15 mouse cellular contexts compared by ENCODE assay signal in genomic region chr17:28087430-28087829, GRCm38 (mm10). TPM values are rescaled to one million over a fixed set of nuclear protein-coding genes. Genes with fewer than 3 reads are reported as not detected.
DNase-seq lines count a peak whose midpoint lies in the region; ATAC-seq lines count a peak whose summit lies in the region.
"Had no signal": no experiment of that assay in that cellular context is flagged by ENCODE, and none has a peak within 500 bp of the region (broad histone marks: within the 10 kb centered on the region; RNA-seq: fewer than 3 reads in every experiment).

No protein-coding gene starts in this region.

- H3K4me2 ChIP-seq in forebrain, embryonic 11.5 days (ENCODE audit: low read depth, low read length, severe bottlenecking) = no peak overlapping the region
- no peak overlapping the region for H3K4me2 ChIP-seq in forebrain, embryonic 16.5 days (ENCODE audit: low read length)
- H3K4me2 ChIP-seq in kidney, embryonic 15.5 days = no peak overlapping the region
- H3K4me2 ChIP-seq: hindbrain, embryonic 13.5 days had no signal

- H3K36me3 ChIP-seq in forebrain, embryonic 11.5 days (ENCODE audit: control insufficient read depth, insufficient read depth, low read length) = no peaks in the 10 kb centered on the region
- H3K36me3 ChIP-seq in forebrain, embryonic 16.5 days (ENCODE audit: control insufficient read depth, insufficient read depth) = no peaks in the 10 kb centered on the region
- H3K36me3 ChIP-seq in kidney, embryonic 15.5 days = no peaks in the 10 kb centered on the region
- no peaks in the 10 kb centered on the region for H3K36me3 ChIP-seq in limb, embryonic 10.5 days
- H3K36me3 ChIP-seq: hindbrain, embryonic 13.5 days had no signal

- no peaks in the 10 kb centered on the region for H3K27me3 ChIP-seq in forebrain, embryonic 11.5 days (ENCODE audit: control insufficient read depth, insufficient read depth, low read length)
- H3K27me3 ChIP-seq in forebrain, embryonic 16.5 days (replicated peaks; ENCODE audit: control insufficient read depth, insufficient read depth, low read length) = peaks cover 2% of the 10 kb centered on the region; the same call in 1 of the 2 replicates
- H3K27me3 ChIP-seq in kidney, embryonic 15.5 days = 0 out of 2 replicates have a peak, but pooled peaks cover 7% of the 10 kb centered on the region
- H3K27me3 ChIP-seq in limb, embryonic 10.5 days (ENCODE audit: low read depth, poor library complexity, severe bottlenecking) = peaks cover 12% of the 10 kb centered on the region; the same call in 1 of the 2 replicates

- no peaks in the 10 kb centered on the region; the same call in 1 of the 2 replicates for H3K9me3 ChIP-seq in forebrain, embryonic 11.5 days (ENCODE audit: control insufficient read depth, low read length)
- 0 out of 2 replicates have a peak, but pooled peaks cover 3% of the 10 kb centered on the region for H3K9me3 ChIP-seq in forebrain, embryonic 16.5 days (ENCODE audit: control insufficient read depth, low read length)
- no peaks in the 10 kb centered on the region for H3K9me3 ChIP-seq in kidney, embryonic 15.5 days (replicated peaks)
- H3K9me3 ChIP-seq in limb, embryonic 10.5 days (replicated peaks) = no peaks in the 10 kb centered on the region
- H3K9me3 ChIP-seq: hindbrain, embryonic 13.5 days had no signal

- peaks cover 15% of the 10 kb centered on the region for H3K4me1 ChIP-seq in forebrain, embryonic 11.5 days (replicated peaks; ENCODE audit: control insufficient read depth, insufficient read depth, low read length)
- H3K4me1 ChIP-seq in forebrain, embryonic 16.5 days (replicated peaks; ENCODE audit: control insufficient read depth, insufficient read depth, low read length) = peaks cover 2% of the 10 kb centered on the region; the same call in 1 of the 2 replicates
- peaks cover 39% of the 10 kb centered on the region for H3K4me1 ChIP-seq in kidney, embryonic 15.5 days
- peaks cover 48% of the 10 kb centered on the region for H3K4me1 ChIP-seq in limb, embryonic 10.5 days

- H3K4me3 ChIP-seq in forebrain, embryonic 11.5 days (ENCODE audit: low read depth, low read length) = no peak overlapping the region
- no peak overlapping the region for H3K4me3 ChIP-seq in forebrain, embryonic 16.5 days (replicated peaks; ENCODE audit: low read length)
- no peak overlapping the region for H3K4me3 ChIP-seq in kidney, embryonic 15.5 days (replicated peaks)
- no peak overlapping the region for H3K4me3 ChIP-seq in limb, embryonic 10.5 days
- H3K4me3 ChIP-seq: hindbrain, embryonic 13.5 days had no signal

- 14% methylated on average over 5 of the region's 5 CpGs for WGBS in forebrain, embryonic 11.5 days
- 23% methylated on average over 5 of the region's 5 CpGs for WGBS in forebrain, embryonic 16.5 days
- 34% methylated on average over 5 of the region's 5 CpGs for WGBS in kidney, embryonic 15.5 days
- 26% methylated on average over 5 of the region's 5 CpGs for WGBS in limb, embryonic 10.5 days

- peak overlapping the region; percentile 12; the same call in 1 of the 2 replicates for H3K9ac ChIP-seq in forebrain, embryonic 11.5 days (ENCODE audit: low read length)
- no peak overlapping the region for H3K9ac ChIP-seq in forebrain, embryonic 16.5 days (replicated peaks; ENCODE audit: low read depth, low read length)
- H3K9ac ChIP-seq in kidney, embryonic 15.5 days = no peak overlapping the region
- H3K9ac ChIP-seq: hindbrain, embryonic 13.5 days had no signal

- no peak for ATAC-seq in forebrain, embryonic 11.5 days (replicated peaks; ENCODE audit: low FRiP score)
- ATAC-seq in forebrain, embryonic 16.5 days = no peak
- no peak for ATAC-seq in kidney, embryonic 15.5 days (replicated peaks; ENCODE audit: low FRiP score)
- no peak for ATAC-seq in CD4-positive, CD25-positive, alpha-beta regulatory T cell, adult 4 months

- no peak for DNase-seq in forebrain, embryonic 11.5 days (ENCODE audit: low spot score)
- no peak for DNase-seq in kidney, postnatal 10 days
- DNase-seq in Muller cell, postnatal 12 days (ENCODE audit: inconsistent ontology term) = peak; percentile 75
- no peak for DNase-seq in limb, embryonic 10.5 days (ENCODE audit: low spot score)
- no peak for DNase-seq in adrenal gland, adult 8-10 months
- DNase-seq: cerebellum, postnatal 14 days; kidney, adult 9 months; layer of hippocampus, adult 9-11 months; lung, adult 2 months; spleen, adult 18-20 months had no signal

- H3K27ac ChIP-seq in forebrain, embryonic 11.5 days (ENCODE audit: low read depth, low read length) = no peak overlapping the region
- H3K27ac ChIP-seq in forebrain, embryonic 16.5 days (ENCODE audit: low read length) = no peak overlapping the region
- H3K27ac ChIP-seq in kidney, embryonic 15.5 days = peak overlapping the region; percentile 54
- peak overlapping the region; percentile 75 for H3K27ac ChIP-seq in limb, embryonic 10.5 days
- H3K27ac ChIP-seq: hindbrain, embryonic 13.5 days had no signal

RNA-seq across cellular contexts. Expression of gene Tcp11, which starts 7.0 kb away (rescaled TPM):
- polyA plus RNA-seq in forebrain, embryonic 11.5 days (2014; fragmentation: Nextera tagmentation; extraction: Ambion mirVana) = 0.39 and 1.0 TPM in 2 replicates
- 1.7 and 1.8 TPM in 2 replicates for polyA plus RNA-seq in forebrain, embryonic 16.5 days (2015; fragmentation: Nextera tagmentation; extraction: Ambion mirVana)
- 5.8 and 6.1 TPM in 2 replicates for polyA plus RNA-seq in kidney, embryonic 15.5 days (2015; fragmentation: Nextera tagmentation; extraction: Ambion mirVana)
- polyA plus RNA-seq in limb, embryonic 10.5 days (2016; fragmentation: Nextera tagmentation; extraction: Ambion mirVana) = 0.97 and 1.1 TPM in 2 replicates
- total RNA-seq in adrenal gland, adult 8-10 months (2022) = under 1 TPM in 1 of 4 experiments, not detected in 3; 0.46 TPM
- 1 to 10 TPM; 3.1 to 3.8 TPM for polyA plus RNA-seq in CD4-positive, CD25-positive, alpha-beta regulatory T cell, adult 4 months (2017; shearing (Covaris generic))
- total RNA-seq: gastrocnemius, adult 8-10 months had no signal

RNA-seq across cellular contexts. Expression of gene Scube3, which starts 54.5 kb away (rescaled TPM):
- 10.5 and 12.4 TPM in 2 replicates for polyA plus RNA-seq in forebrain, embryonic 11.5 days (2014; fragmentation: Nextera tagmentation; extraction: Ambion mirVana)
- polyA plus RNA-seq in forebrain, embryonic 16.5 days (2015; fragmentation: Nextera tagmentation; extraction: Ambion mirVana) = 4.7 and 4.9 TPM in 2 replicates
- 17.7 and 19.2 TPM in 2 replicates for polyA plus RNA-seq in kidney, embryonic 15.5 days (2015; fragmentation: Nextera tagmentation; extraction: Ambion mirVana)
- polyA plus RNA-seq in limb, embryonic 10.5 days (2016; fragmentation: Nextera tagmentation; extraction: Ambion mirVana) = 10.9 and 11.0 TPM in 2 replicates
- total RNA-seq in adrenal gland, adult 8-10 months (2022) = 10 to 100 TPM; 12.1 to 19.7 (median 15.9) TPM
- polyA plus RNA-seq in CD4-positive, CD25-positive, alpha-beta regulatory T cell, adult 4 months (2017; shearing (Covaris generic)) = not detected

Comparison
In these comparisons a context has a peak if more than half of its experiments do, and no peak if none do; other contexts are left out.
1. H3K27ac ChIP-seq: peak in kidney, embryonic 15.5 days (single experiment) and limb, embryonic 10.5 days (single experiment); none in forebrain, embryonic 11.5 days (single experiment) and forebrain, embryonic 16.5 days (single experiment).